Mouse (Mus musculus) G1E (cell line): ENCODE results near the gene Hipk1.

Experiments
- CTCF ChIP-seq: IDR thresholded peaks from 2 replicates; pipeline ENCODE4 v1.5.1; 2012; ENCODE audit warnings: low read depth, low read length, inconsistent platforms, mixed read lengths
- GATA1 ChIP-seq: IDR thresholded peaks from 2 replicates; pipeline ENCODE4 v1.6.1; 2012; ENCODE audit warnings: borderline replicate concordance, low read length, inconsistent platforms, mixed read lengths

DNA sequence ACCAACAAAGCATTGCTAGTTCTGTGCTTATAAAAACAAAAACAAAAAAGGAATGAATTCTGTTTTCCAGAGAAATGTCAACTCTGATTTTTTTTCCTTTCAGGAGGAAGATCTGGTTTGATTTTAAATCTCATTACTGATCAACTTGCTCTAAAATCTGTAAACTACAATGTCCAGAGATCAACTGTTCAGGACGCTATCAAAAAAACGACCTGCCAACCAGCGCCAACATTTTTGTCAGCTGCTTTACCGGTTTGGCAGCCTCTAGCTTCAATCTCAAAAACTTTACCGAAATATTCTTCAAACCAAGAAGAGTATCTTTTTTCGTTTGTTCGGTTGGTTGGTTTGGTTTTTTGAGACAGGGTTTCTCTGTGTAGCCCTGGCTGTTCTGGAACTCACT is 2.3 kb downstream of the Hipk1 start:
- no peak for TF ChIP-seq GATA1
- no peak for TF ChIP-seq CTCF
